Mouse (Mus musculus) G1E (cell line): ENCODE measurements at regions not wholly inside any gene's neighbourhood (a gene's known extent, or its start where the extent isn't known, plus 50 kb on each side); places are given as distances from the start of the nearest gene placed in this dataset.

ENCODE experiments used
- CTCF ChIP-seq: IDR thresholded peaks from 2 replicates; pipeline ENCODE4 v1.5.1; 2012; ENCODE audit warnings: low read depth, low read length, inconsistent platforms, mixed read lengths
- GATA1 ChIP-seq: IDR thresholded peaks from 2 replicates; pipeline ENCODE4 v1.6.1; 2012; ENCODE audit warnings: borderline replicate concordance, low read length, inconsistent platforms, mixed read lengths
- GATA2 ChIP-seq: IDR thresholded peaks from 2 replicates; pipeline ENCODE4 v1.6.1; 2012; ENCODE audit warnings: low read depth, low read length, inconsistent platforms, borderline replicate concordance
- POLR2AphosphoS5 ChIP-seq: IDR thresholded peaks from 2 replicates; pipeline ENCODE4 v1.6.1; 2012; ENCODE audit warnings: low read depth, low read length, inconsistent platforms; ENCODE audit not compliant: insufficient replicate concordance
- TAL1 ChIP-seq: conservative IDR thresholded peaks from 2 replicates; pipeline ENCODE4 v1.6.1; 2012; ENCODE audit warnings: low read depth, low read length, inconsistent platforms, mixed read lengths

DNA sequence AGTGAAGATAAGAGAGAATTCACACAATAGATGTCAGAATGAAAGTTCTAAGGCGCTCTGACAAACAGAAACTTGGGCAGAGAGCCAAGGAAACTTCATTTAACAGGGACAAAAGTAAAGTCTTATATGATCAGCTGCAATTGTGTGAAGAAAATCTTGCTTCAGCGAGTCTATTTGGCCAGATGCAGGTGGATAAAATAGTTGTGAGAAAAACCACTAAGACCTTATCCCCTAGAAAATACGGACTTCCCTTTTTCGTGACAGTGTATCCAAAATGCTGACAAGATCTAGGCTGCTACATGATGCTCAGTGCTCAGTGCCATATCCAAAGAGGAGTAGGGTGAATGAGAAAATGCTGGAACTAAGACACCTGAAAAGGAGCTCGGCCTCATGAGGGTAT, 274.7 kb upstream of the Ppargc1a start:
- TF ChIP-seq TAL1 (no peak), CTCF (no peak), GATA1 (no peak), POLR2AphosphoS5 (no peak), GATA2 (no peak)
